Mouse (Mus musculus): ENCODE data around the gene Pgap1. TPM values are rescaled to one million over a fixed set of nuclear protein-coding genes. Genes with fewer than 3 reads are reported as not detected.

The Pgap1 gene
- polyA plus RNA-seq, 1 experiment from 2014 or later: 7.3 TPM

DNA sequence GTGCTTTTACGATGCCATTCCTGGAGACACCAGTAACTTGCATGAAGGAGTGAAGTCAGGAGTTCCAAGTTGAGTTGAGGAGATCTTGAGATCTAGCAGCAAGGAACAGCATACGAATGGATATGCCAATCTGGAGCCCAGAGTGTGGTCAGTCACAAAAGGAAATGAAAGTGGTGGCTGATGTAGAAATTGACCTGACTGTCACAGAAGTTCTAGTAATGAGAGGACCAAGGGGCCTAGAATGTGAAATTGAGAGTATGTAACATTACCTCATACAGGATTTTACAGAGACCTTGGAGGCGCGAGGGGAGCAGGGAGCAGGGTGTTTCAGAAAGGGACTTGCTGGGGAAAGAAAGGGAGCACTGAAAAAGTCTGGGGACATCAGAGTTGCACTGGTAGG lies 108.7 kb downstream of the Pgap1 start:
- Histone ChIP-seq H3K27me3 (ENCODE audit: control insufficient read depth, insufficient read depth, low read length) (no peaks in the 10 kb centered on the region), H3K4me3 (ENCODE audit: low read depth, low read length) (no peak overlapping the region), H3K9ac (replicated peaks; ENCODE audit: low read length) (no peak overlapping the region), H3K4me1 (ENCODE audit: control insufficient read depth, insufficient read depth, low read length) (no peaks in the 10 kb centered on the region), H3K27ac (replicated peaks; ENCODE audit: low read depth, low read length) (no peak overlapping the region), H3K36me3 (replicated peaks; ENCODE audit: control insufficient read depth, insufficient read depth, low read depth, low read length) (no peaks in the 10 kb centered on the region), H3K4me2 (ENCODE audit: low read depth, low read length) (no peak overlapping the region), H3K9me3 (replicated peaks; ENCODE audit: control insufficient read depth, low read length) (no peaks in the 10 kb centered on the region)
- ATAC-seq (replicated peaks; ENCODE audit: insufficient number of reproducible peaks, low FRiP score, low TSS enrichment, low read depth) (no peak), DNase-seq (ENCODE audit: low spot score) (no peak)
- WGBS: 79% methylated on average over 4 of the region's 4 CpGs

DNA sequence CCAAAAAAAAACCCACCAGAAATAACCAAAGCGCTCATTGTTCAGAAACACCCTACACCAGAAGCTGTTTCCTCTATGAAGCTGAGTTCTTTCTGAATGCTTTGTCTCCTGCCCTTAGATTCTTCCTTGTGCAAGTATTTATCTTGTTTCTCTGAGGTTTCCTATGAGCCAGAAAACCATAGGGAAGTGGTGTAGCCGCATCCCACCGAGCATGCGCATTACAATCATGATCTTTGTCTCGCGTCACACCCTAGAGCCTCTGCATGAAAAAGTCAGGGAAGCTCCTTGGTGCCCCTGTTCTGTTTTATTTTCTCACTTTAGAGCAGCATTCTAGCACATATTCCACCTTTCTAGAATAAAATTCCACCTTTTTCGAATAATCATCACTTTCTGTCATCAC lies 113.8 kb downstream of the Pgap1 start:
- Histone ChIP-seq H3K27ac (replicated peaks; ENCODE audit: low read depth, low read length) (no peak overlapping the region), H3K9me3 (replicated peaks; ENCODE audit: control insufficient read depth, low read length) (no peaks in the 10 kb centered on the region), H3K4me1 (ENCODE audit: control insufficient read depth, insufficient read depth, low read length) (no peaks in the 10 kb centered on the region), H3K27me3 (ENCODE audit: control insufficient read depth, insufficient read depth, low read length) (no peaks in the 10 kb centered on the region), H3K4me2 (ENCODE audit: low read depth, low read length) (no peak overlapping the region), H3K4me3 (ENCODE audit: low read depth, low read length) (no peak overlapping the region), H3K9ac (replicated peaks; ENCODE audit: low read length) (no peak overlapping the region), H3K36me3 (replicated peaks; ENCODE audit: control insufficient read depth, insufficient read depth, low read depth, low read length) (no peaks in the 10 kb centered on the region)
- DNase-seq (ENCODE audit: low spot score): peak; percentile 6
- 57% methylated on average over 7 of the region's 7 CpGs for WGBS
- ATAC-seq (replicated peaks; ENCODE audit: insufficient number of reproducible peaks, low FRiP score, low TSS enrichment, low read depth): no peak

DNA sequence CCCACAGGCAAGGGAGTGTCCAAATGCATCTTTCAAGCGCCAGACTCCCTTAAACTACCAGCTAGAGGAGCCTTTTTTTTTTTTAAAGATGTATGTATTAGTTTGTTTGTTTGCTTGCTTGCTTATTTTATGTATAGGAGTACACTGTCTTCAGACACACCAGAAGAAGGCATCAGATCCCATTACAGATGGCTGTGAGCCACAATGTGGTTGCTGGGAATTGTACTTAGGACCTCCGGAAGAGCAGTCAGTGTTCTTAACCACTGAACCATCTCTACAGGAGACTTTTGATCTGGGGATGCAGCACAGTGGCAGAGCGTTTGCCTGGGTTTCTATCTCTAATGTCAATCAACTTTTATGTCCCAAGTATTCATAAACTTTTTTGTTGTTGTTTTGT lies 118.4 kb downstream of the Pgap1 start:
- no peaks in the 10 kb centered on the region for H3K27me3 ChIP-seq (ENCODE audit: control insufficient read depth, insufficient read depth, low read length)
- ATAC-seq (replicated peaks; ENCODE audit: insufficient number of reproducible peaks, low FRiP score, low TSS enrichment, low read depth) (no peak), DNase-seq (ENCODE audit: low spot score) (peak; percentile 1)
- WGBS: 58% methylated on average over 3 of the region's 3 CpGs
- no peaks in the 10 kb centered on the region for H3K36me3 ChIP-seq (replicated peaks; ENCODE audit: control insufficient read depth, insufficient read depth, low read depth, low read length)
- H3K27ac ChIP-seq (replicated peaks; ENCODE audit: low read depth, low read length): no peak overlapping the region
- no peaks in the 10 kb centered on the region for H3K4me1 ChIP-seq (ENCODE audit: control insufficient read depth, insufficient read depth, low read length)
- H3K4me3 ChIP-seq (ENCODE audit: low read depth, low read length): peak overlapping the region; percentile 75
- no peaks in the 10 kb centered on the region for H3K9me3 ChIP-seq (replicated peaks; ENCODE audit: control insufficient read depth, low read length)
- H3K4me2 ChIP-seq (ENCODE audit: low read depth, low read length): peak overlapping the region; percentile 71; the same call in 1 of the 2 replicates
- H3K9ac ChIP-seq (replicated peaks; ENCODE audit: low read length): peak overlapping the region; percentile 89

DNA sequence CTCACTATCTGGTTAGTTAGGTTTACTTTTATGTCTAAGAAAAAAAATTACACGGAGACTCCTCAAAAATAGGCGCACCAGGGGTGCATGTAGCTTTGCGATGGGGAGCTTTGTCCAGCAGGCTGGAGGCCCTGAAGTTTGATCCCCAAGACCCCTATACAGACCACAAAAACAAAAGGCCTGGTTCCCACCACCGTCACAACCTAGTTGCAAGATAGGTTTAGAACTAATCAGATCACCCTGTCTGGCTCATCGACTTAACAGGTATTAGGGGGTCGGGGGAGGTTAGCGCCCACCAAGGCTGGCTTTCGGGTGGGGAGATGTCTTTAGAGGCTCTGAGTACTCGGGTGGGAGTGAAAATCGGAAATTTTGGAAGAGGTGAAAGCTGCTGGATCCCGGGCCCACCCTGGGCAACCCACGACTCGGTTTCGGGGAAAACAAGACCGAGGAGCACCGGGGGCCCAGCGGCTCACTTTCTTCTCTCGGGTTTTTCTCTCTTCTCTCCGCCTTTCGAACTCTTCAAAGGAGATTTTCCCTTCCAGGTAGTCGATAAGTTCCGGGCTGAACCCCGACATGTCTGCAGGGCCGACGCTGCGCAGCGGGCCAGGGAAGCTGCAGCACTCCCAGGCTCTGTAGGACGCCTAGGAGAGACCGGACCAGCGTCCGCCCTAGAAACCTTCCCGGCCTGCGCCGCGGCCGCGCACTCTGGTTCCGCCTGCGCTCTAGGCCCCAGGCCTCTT lies 119.0 kb downstream of the Pgap1 start, which contains the start of gene Gtf3c3:
Gtf3c3 (minus strand) TSS at position 632 of the 740 bp plus-strand sequence.
- Histone ChIP-seq H3K27ac (replicated peaks; ENCODE audit: low read depth, low read length) (no peak within 1 kb of the TSS), H3K4me2 (ENCODE audit: low read depth, low read length) (peak within 1 kb of the TSS; percentile 71), H3K27me3 (ENCODE audit: control insufficient read depth, insufficient read depth, low read length) (no peaks in the 10 kb centered on the region), H3K4me3 (ENCODE audit: low read depth, low read length) (peak within 1 kb of the TSS; percentile 75), H3K4me1 (ENCODE audit: control insufficient read depth, insufficient read depth, low read length) (no peaks in the 10 kb centered on the region), H3K9me3 (replicated peaks; ENCODE audit: control insufficient read depth, low read length) (no peaks in the 10 kb centered on the region), H3K36me3 (replicated peaks; ENCODE audit: control insufficient read depth, insufficient read depth, low read depth, low read length) (no peaks in the 10 kb centered on the region), H3K9ac (replicated peaks; ENCODE audit: low read length) (peak within 1 kb of the TSS; percentile 89)
- DNase-seq (ENCODE audit: low spot score) (peak; percentile 84), ATAC-seq (replicated peaks; ENCODE audit: insufficient number of reproducible peaks, low FRiP score, low TSS enrichment, low read depth) (peak; percentile 99)
- 3% methylated on average over 39 of the region's 39 CpGs for WGBS

Other genes starting within 250 kb of the Pgap1 start
- gene Gtf3c3, start 118.7 kb downstream of the Pgap1 start, polyA plus RNA-seq (2014; fragmentation: Nextera tagmentation; extraction: Ambion mirVana): 36.7 and 42.7 TPM in 2 replicates

Measured in embryonic facial prominence, embryonic 11.5 days (tissue).